Mouse (Mus musculus) olfactory bulb, adult 2 months (tissue): ENCODE measurements around the gene Tgif2. TPM values are rescaled to one million over a fixed set of nuclear protein-coding genes. Genes with fewer than 3 reads are reported as not detected.

Source experiments
- H3K27ac ChIP-seq: fragments of 200-500 bp; 2 replicates; pipeline ENCODE4 v1.5.1; 2012; ENCODE audit warnings: low read depth, low read length; ENCODE audit not compliant: insufficient read depth
- H3K4me1 ChIP-seq: fragments of 200-500 bp; 2 replicates; pipeline ENCODE4 v1.6.1; 2012; ENCODE audit warnings: low read length; ENCODE audit not compliant: control insufficient read depth, insufficient read depth
- H3K4me3 ChIP-seq: fragments of 200-500 bp; 2 replicates; pipeline ENCODE4 v1.5.1; 2012; ENCODE audit warnings: mild to moderate bottlenecking, low read depth, low read length, moderate library complexity; ENCODE audit not compliant: insufficient read depth
- CTCF ChIP-seq: fragments of 200-500 bp; IDR thresholded peaks from 2 replicates; pipeline ENCODE4 v1.5.1; 2012; ENCODE audit warnings: low read depth, mild to moderate bottlenecking, low read length, moderate library complexity; ENCODE audit not compliant: insufficient read depth
- POLR2A ChIP-seq: fragments of 200-500 bp; IDR thresholded peaks from 2 replicates; pipeline ENCODE4 v1.6.1; 2012; ENCODE audit warnings: mild to moderate bottlenecking, low read depth, low read length, moderate library complexity; ENCODE audit not compliant: insufficient read depth
- WGBS: fragments of 180-500 bp; shearing (Covaris S2); methylation state at CpG from one replicate; pipeline ENCODE4 v1.1.7; 2018; 5-methylcytosine and 5-hydroxymethylcytosine counted together
- polyA plus RNA-seq: library from polyadenylated mRNA; stranded (reverse); fragments of >200 nt; gene quantifications from 2 replicates; pipeline ENCODE4 v1.2.4, GENCODE M21; 2012; ENCODE audit warnings: low replicate concordance; ENCODE audit not compliant: missing spikeins, insufficient read depth, insufficient read length

The Tgif2 gene
- polyA plus RNA-seq, 1 experiment = not detected

- peaks cover under 1% of the 10 kb centered on the region; the same call in 1 of the 2 replicates for H3K4me1 ChIP-seq
- no peak overlapping the region for H3K4me3 ChIP-seq
- peak overlapping the region; percentile 33; the same call in 1 of the 2 replicates for H3K27ac ChIP-seq
- TF ChIP-seq POLR2A (no peak), CTCF (no peak)
- 50% methylated on average over 8 of the region's 8 CpGs for WGBS
These were observed 29.2 kb downstream of the Tgif2 start for GRCm38 (mm10) chr2:156868994-156869393.

- no peaks in the 10 kb centered on the region for H3K4me1 ChIP-seq
- TF ChIP-seq POLR2A (no peak), CTCF (no peak)
These were observed 29.7 kb downstream of the Tgif2 start for GRCm38 (mm10) chr2:156869554-156869953.

DNA sequence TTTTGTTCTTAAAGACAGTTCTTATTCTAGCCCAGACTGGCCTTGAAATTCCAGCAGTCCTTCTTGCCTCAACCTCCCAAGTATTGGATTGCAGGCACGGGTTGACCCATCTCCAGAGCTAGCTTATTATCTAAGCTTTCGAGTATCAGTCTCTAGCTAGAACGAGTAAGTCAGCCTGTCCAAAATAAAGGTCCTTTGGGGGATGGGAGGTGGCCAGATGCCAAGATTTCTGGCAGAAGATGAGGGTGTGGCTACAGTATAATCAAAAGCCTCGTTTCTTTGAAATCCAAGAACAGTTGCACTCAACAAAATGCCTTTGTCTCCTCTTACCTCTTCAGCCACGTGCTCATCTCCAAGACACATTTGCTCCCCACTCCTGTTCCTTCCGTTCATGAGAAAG, 30.7 kb downstream of the Tgif2 start:
- WGBS = 34% methylated on average over 6 of the region's 6 CpGs
- Histone ChIP-seq H3K4me1 (no peaks in the 10 kb centered on the region), H3K4me3 (no peak overlapping the region), H3K27ac (no peak overlapping the region)
- TF ChIP-seq CTCF (no peak), POLR2A (no peak)

More at GRCm38 (mm10) chr2:156869554-156869953, 29.7 kb downstream of the Tgif2 start:
- Histone ChIP-seq H3K4me3 (no peak overlapping the region), H3K27ac (peak overlapping the region; percentile 33; the same call in 1 of the 2 replicates)
- WGBS = 83% methylated on average over 7 of the region's 7 CpGs

DNA sequence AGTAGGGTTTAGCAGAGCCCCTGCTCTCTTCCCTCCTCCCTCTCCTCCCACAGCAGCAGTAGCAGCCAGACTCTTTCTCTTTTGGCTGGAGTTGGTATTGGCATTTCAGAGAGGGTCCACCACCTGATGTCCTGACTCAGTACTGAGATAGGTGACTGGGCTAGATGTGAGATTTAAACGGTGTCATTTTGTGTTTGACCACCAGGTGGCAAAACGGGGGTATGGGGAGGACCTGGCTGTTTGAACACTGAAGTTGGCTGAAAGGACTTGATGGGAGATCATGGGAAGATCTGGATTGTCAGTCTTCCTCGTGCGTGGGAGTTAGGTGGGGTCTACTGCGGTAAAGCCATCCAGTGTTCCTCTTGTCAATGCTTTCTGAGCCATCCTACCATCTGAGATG, 33.8 kb downstream of the Tgif2 start:
- Histone ChIP-seq H3K4me3 (no peak overlapping the region), H3K4me1 (no peaks in the 10 kb centered on the region), H3K27ac (no peak overlapping the region)
- no peak for TF ChIP-seq POLR2A
- no peak for TF ChIP-seq CTCF
- 24% methylated on average over 5 of the region's 5 CpGs for WGBS

DNA sequence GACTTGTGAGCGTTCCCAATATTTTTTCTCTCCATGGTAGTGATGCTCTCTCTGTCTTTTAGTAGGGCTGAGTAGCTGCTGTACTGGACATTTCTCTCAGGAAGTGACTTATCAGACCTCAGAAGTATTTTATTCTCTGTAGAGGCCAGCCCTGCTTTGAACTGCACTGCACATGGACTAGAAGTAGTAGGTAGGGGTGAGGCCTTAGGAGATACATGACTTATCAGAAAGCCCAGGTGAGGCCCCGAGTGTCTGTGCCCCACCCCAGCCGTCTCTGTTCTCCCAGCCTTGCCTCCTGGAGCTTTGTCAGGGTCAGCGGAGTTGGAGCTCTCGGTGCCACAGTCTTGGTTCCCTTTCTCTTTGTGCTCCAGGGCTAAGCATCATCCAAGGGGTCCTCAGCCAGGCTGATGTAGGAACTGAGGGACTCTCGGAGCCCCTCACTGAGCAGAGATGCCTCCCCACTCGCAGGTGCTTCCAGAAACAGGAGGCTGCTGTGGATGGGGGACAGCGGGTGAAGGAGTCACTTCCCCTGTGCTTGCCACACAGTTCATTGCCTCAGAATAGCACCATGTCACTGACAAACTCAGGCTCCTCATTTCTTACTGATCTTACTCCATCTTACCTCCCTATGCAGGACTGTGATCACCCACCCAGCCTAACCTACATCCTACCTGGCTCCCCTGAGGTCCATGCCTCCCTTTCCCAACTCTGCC, 34.4 kb downstream of the Tgif2 start:
- no peak for TF ChIP-seq CTCF
- no peak for TF ChIP-seq POLR2A
- Histone ChIP-seq H3K4me3 (no peak overlapping the region), H3K4me1 (no peaks in the 10 kb centered on the region), H3K27ac (no peak overlapping the region)
- WGBS = 91% methylated on average over 8 of the region's 8 CpGs

DNA sequence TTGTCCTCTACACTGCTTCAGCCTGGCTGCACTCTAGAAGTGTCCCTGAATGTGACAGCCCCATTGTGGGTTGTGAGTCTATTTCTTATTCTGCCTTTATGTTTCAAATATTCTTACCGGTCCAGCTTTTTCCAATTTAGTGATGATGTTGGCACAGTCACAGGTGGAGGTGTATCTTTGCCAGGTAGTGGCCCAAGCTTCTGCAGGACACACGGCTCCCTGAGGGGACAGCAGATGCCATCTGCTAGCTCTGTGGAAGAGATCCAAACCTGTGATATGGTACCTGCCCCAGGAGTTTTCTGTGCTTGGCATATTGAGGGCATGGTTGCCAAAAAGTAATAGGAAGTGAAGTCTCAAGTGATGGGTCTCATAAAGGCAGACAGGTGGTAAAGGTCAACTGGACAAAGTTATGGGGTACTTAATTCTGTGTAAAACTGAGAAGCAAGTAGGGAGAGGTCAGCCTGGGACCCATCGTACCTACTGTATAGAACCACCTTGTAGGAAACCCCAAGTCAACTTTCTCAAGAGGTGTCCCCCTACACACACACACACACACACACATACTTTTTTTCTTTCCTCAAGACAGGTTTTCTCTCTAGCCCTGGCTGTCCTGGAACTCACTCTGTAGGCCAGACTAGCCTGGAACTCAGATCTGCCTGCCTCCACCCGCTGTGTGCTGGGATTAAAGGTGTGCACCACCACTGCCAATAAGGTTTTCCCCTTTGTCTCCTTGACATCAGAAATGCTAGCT, 35.1 kb downstream of the Tgif2 start:
- TF ChIP-seq POLR2A (no peak), CTCF (no peak)

DNA sequence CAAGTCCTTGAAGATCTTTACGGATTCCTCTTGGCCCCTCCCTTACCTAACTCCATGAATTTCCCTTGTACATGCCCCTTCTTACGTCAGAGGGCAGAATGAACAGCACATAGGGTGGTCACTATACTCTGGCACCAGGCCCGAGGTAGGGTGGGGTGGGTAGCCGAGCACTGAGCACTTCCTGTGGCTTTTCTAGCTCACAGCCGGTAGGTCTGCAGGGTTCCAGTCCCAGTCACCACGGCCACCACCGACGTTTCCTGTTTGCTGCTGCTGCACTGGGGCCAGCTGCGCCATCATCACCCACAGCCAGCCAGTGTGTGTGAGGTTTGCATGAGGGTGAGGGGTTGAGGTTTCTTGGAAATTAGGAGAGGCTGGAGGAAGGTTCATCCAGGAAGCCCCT, 37.9 kb downstream of the Tgif2 start:
- 71% methylated on average over 9 of the region's 9 CpGs for WGBS
- TF ChIP-seq CTCF (no peak), POLR2A (no peak)
- H3K4me3 ChIP-seq = no peak overlapping the region
- no peak overlapping the region for H3K27ac ChIP-seq
- H3K4me1 ChIP-seq = no peaks in the 10 kb centered on the region

More for the DNA sequence above, 35.1 kb downstream of the Tgif2 start:
- H3K4me3 ChIP-seq = no peak overlapping the region
- H3K4me1 ChIP-seq = no peaks in the 10 kb centered on the region
- WGBS = 95% methylated on average over 4 of the region's 4 CpGs
- H3K27ac ChIP-seq = no peak overlapping the region

DNA sequence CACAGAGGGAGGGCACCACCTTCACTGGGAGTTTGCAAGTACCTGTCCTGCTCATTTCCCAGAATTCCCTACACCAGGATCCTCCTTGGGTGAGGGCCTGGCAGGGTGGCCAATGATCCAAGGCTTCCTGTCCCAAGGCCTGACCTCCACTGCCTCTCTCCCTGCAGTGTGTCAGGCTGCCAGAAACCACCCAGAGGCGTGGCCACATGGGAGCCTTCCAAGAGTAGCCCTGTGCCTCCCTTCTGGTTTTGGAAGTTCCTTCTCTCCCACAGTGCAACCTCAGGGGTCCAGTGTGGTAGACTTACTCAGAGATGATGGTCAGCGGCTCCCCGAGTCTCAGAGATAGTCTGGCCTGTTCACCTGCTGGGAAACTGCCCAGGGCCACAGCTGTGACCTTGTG, 39.7 kb downstream of the Tgif2 start:
- H3K4me3 ChIP-seq = no peak overlapping the region
- TF ChIP-seq POLR2A (no peak), CTCF (no peak)
- no peak overlapping the region for H3K27ac ChIP-seq
- H3K4me1 ChIP-seq = no peaks in the 10 kb centered on the region
- 82% methylated on average over 3 of the region's 3 CpGs for WGBS

DNA sequence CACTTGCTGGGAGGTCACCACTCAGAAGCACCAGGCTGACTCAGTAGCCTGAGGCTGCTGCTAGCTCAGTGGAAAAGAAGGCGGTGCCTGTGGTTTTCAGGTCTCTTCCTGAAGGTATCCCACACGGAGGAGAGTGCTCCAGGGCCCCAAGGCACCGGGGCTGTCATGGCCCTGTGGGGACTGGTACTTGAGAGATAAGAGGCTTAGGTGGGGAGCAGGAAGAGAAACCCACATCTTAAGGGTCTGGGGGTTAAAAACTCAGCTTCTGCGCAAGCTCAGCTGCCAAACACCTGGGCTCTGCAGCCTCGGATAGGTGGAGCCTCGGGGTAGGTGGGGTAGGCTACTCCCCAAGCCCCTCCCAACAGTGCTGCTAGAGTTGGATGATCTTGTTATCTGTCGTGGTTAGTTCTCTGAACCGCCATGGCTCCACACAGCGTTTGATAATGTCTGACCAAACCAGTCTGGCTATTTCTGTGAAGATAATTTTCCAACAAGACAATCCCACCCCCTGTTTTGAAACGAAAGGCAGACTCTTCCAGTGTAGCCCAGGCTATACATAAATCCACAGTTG, 42.7 kb downstream of the Tgif2 start:
- TF ChIP-seq CTCF = no peak
- TF ChIP-seq POLR2A = no peak
- H3K4me3 ChIP-seq = no peak overlapping the region
- no peak overlapping the region for H3K27ac ChIP-seq
- peaks cover 3% of the 10 kb centered on the region; the same call in 1 of the 2 replicates for H3K4me1 ChIP-seq
- 58% methylated on average over 10 of the region's 10 CpGs for WGBS
